Mouse (Mus musculus) spleen, postnatal 10 days (tissue): ENCODE data around the gene Irf8.
"Not testable (repeated sequence)": the region's sequence is repeated elsewhere in the genome, so short reads cannot be mapped to it uniquely, and the experiment has no call there.

Experiments
- DNase-seq, 2 experiments: peaks; one replicate each; pipeline ENCODE4 v3.0.0; 2021 to 2022; ENCODE audit warnings: low spot score in 2 of 2

Irf8 gene

GRCm38 (mm10) chr8:120719586-120720236 lies 16.4 kb upstream of the Irf8 start:
- no peak for DNase-seq

GRCm38 (mm10) chr8:120723025-120723424 lies 13.1 kb upstream of the Irf8 start:
- DNase-seq: no peak

GRCm38 (mm10) chr8:120724096-120724495 lies 12.1 kb upstream of the Irf8 start:
- not testable (repeated sequence) for DNase-seq

GRCm38 (mm10) chr8:120724816-120725575 lies 11.2 kb upstream of the Irf8 start:
- DNase-seq: peak in 1 of 2 experiments; percentile 73

- no peak for DNase-seq
Observed at GRCm38 (mm10) chr8:120725576-120725950, 10.6 kb upstream of the Irf8 start.

GRCm38 (mm10) chr8:120726051-120726450 lies 10.1 kb upstream of the Irf8 start:
- DNase-seq: no peak

- DNase-seq: no peak
Observed at GRCm38 (mm10) chr8:120728488-120729160, 7.5 kb upstream of the Irf8 start.

- no peak for DNase-seq
Observed at GRCm38 (mm10) chr8:120731582-120731981, 4.6 kb upstream of the Irf8 start.

GRCm38 (mm10) chr8:120732068-120732467 lies 4.1 kb upstream of the Irf8 start:
- DNase-seq: no peak

- DNase-seq: no peak
Observed at GRCm38 (mm10) chr8:120736486-120736885, 328 bp downstream of the Irf8 start.

- no peak for DNase-seq
Observed at GRCm38 (mm10) chr8:120737166-120737565, 1.0 kb downstream of the Irf8 start.

- DNase-seq: no peak
Observed at GRCm38 (mm10) chr8:120738771-120739170, 2.6 kb downstream of the Irf8 start.

- DNase-seq: no peak
Observed at GRCm38 (mm10) chr8:120739526-120739925, 3.4 kb downstream of the Irf8 start.

GRCm38 (mm10) chr8:120740579-120740978 lies 4.4 kb downstream of the Irf8 start:
- no peak for DNase-seq

GRCm38 (mm10) chr8:120741001-120741400 lies 4.8 kb downstream of the Irf8 start:
- no peak for DNase-seq

GRCm38 (mm10) chr8:120741815-120742530 lies 5.8 kb downstream of the Irf8 start:
- no peak for DNase-seq

GRCm38 (mm10) chr8:120743149-120743897 lies 7.2 kb downstream of the Irf8 start:
- no peak for DNase-seq

GRCm38 (mm10) chr8:120743898-120744290 lies 7.7 kb downstream of the Irf8 start:
- DNase-seq: no peak

- no peak for DNase-seq
Observed at GRCm38 (mm10) chr8:120744448-120744847, 8.3 kb downstream of the Irf8 start.

- no peak for DNase-seq
Observed at GRCm38 (mm10) chr8:120745226-120745625, 9.1 kb downstream of the Irf8 start.

- no peak for DNase-seq
Observed at GRCm38 (mm10) chr8:120746007-120746701, 10.0 kb downstream of the Irf8 start.
